ENCODE assay signal across 7 mouse cellular contexts in the genomic region with DNA sequence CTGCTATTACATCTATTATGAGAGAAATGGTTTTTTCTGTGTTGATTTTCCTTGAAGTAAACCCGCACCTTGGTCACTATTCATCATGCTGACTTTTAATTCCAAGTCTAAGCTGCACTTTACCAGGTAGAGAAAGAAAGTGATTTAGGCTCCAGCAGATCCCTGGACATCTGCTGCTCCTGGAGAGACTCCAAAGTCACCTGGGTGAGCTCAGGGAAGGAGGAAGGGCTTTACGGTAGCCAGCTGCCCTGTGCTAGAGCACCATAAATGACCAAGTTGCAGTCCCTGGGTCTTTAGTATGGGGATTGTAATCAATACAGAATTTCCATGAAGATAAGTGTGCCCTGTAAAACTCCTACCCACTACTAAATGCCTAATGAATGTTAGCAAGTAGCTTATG.
"Had no signal": no experiment of that assay in that cellular context is flagged by ENCODE, and none has a peak within 500 bp of the region (broad histone marks: within the 10 kb centered on the region; RNA-seq: fewer than 3 reads in every experiment).

No protein-coding gene starts in this region.

- DNase-seq: lung, adult 2 months; lung, postnatal 14 days; lung, postnatal 36 days; right cerebral cortex, postnatal 14 days; thymus, adult 2 months; thymus, postnatal 25 days; thymus, postnatal 4 days had no signal
